ENCODE assay signal across 32 mouse cellular contexts in the genomic region with DNA sequence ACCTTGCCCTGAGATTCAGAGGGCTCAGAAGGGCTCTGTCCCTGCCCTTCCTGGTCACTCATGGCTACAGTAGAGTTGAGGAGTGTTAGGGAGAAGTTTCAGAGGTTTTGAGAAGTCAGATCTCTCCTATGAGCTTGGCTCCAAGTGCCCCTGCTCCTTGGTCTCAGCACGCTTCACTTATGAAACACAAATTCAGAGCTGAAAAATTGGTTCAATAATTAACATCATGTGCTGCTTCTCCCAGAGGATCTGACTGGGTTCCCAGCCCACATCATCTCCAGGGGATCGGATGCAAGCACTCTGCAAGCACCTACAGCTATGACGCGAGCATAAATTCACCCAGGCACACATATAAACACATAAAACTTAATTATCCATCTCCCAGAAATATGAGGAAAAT.
"Had no signal": no experiment of that assay in that cellular context is flagged by ENCODE, and none has a peak within 500 bp of the region (broad histone marks: within the 10 kb centered on the region; RNA-seq: fewer than 3 reads in every experiment).

No protein-coding gene starts in this region.

- H3K27me3 ChIP-seq: limb, embryonic 12.5 days; limb, embryonic 13.5 days; limb, embryonic 15.5 days; liver, embryonic 12.5 days; liver, embryonic 15.5 days; lung, embryonic 15.5 days; megakaryocyte, embryonic 14.5 days; midbrain, embryonic 12.5 days; midbrain, embryonic 15.5 days; neural tube, embryonic 12.5 days had no signal

- H3K9me3 ChIP-seq: limb, embryonic 10.5 days; limb, embryonic 12.5 days; limb, embryonic 13.5 days; limb, embryonic 15.5 days; liver, embryonic 12.5 days; liver, embryonic 13.5 days; liver, embryonic 15.5 days; lung, embryonic 15.5 days; megakaryocyte, embryonic 14.5 days; midbrain, embryonic 10.5 days; midbrain, embryonic 12.5 days; midbrain, embryonic 13.5 days; midbrain, embryonic 15.5 days; neural tube, embryonic 12.5 days had no signal

- ATAC-seq: liver, embryonic 12.5 days; liver, postnatal 0 days; lung, postnatal 0 days; midbrain, embryonic 13.5 days; midbrain, embryonic 15.5 days; midbrain, embryonic 16.5 days had no signal

- DNase-seq: left cerebral cortex, postnatal 4 days; liver; liver, embryonic 13.5 days; liver, postnatal 0 days; lung, adult 18-20 months; lung, adult 2 months; lung, embryonic 14.5 days; lung, postnatal 10 days; lung, postnatal 14 days; lung, postnatal 36 days; lung, postnatal 4 days; midbrain, embryonic 14.5 days had no signal

- H3K9ac ChIP-seq: limb, embryonic 12.5 days; limb, embryonic 13.5 days; limb, embryonic 15.5 days; liver, embryonic 12.5 days; liver, embryonic 13.5 days; liver, embryonic 14.5 days; liver, embryonic 15.5 days; liver, postnatal 0 days; lung, embryonic 14.5 days; lung, embryonic 15.5 days; midbrain, embryonic 12.5 days; midbrain, embryonic 13.5 days; midbrain, embryonic 15.5 days; neural tube, embryonic 12.5 days had no signal

- H3K4me3 ChIP-seq: limb, embryonic 10.5 days; limb, embryonic 12.5 days; limb, embryonic 13.5 days; limb, embryonic 15.5 days; liver, embryonic 12.5 days; liver, embryonic 13.5 days; liver, embryonic 15.5 days; lung, embryonic 15.5 days; megakaryocyte, embryonic 14.5 days; midbrain, embryonic 10.5 days; midbrain, embryonic 12.5 days; midbrain, embryonic 13.5 days; midbrain, embryonic 15.5 days; myocyte; neural tube, embryonic 12.5 days had no signal

- H3K4me2 ChIP-seq: limb, embryonic 12.5 days; limb, embryonic 13.5 days; limb, embryonic 15.5 days; liver, embryonic 11.5 days; liver, embryonic 12.5 days; liver, embryonic 13.5 days; liver, embryonic 15.5 days; lung, embryonic 14.5 days; lung, embryonic 15.5 days; midbrain, embryonic 11.5 days; midbrain, embryonic 12.5 days; midbrain, embryonic 13.5 days; midbrain, embryonic 15.5 days; neural tube, embryonic 12.5 days had no signal

- H3K36me3 ChIP-seq: limb, embryonic 10.5 days; limb, embryonic 12.5 days; limb, embryonic 13.5 days; limb, embryonic 15.5 days; liver, embryonic 12.5 days; liver, embryonic 13.5 days; liver, embryonic 15.5 days; lung, embryonic 15.5 days; midbrain, embryonic 10.5 days; midbrain, embryonic 12.5 days; midbrain, embryonic 13.5 days; midbrain, embryonic 15.5 days; neural tube, embryonic 12.5 days had no signal

- H3K27ac ChIP-seq: limb, embryonic 10.5 days; limb, embryonic 12.5 days; limb, embryonic 13.5 days; limb, embryonic 15.5 days; liver, embryonic 12.5 days; liver, embryonic 13.5 days; liver, embryonic 14.5 days; liver, embryonic 15.5 days; lung, embryonic 15.5 days; macrophage; midbrain, embryonic 10.5 days; midbrain, embryonic 12.5 days; midbrain, embryonic 13.5 days; midbrain, embryonic 15.5 days; neural tube, embryonic 12.5 days had no signal
